ENCODE assay signal across 16 mouse cellular contexts in the genomic region with DNA sequence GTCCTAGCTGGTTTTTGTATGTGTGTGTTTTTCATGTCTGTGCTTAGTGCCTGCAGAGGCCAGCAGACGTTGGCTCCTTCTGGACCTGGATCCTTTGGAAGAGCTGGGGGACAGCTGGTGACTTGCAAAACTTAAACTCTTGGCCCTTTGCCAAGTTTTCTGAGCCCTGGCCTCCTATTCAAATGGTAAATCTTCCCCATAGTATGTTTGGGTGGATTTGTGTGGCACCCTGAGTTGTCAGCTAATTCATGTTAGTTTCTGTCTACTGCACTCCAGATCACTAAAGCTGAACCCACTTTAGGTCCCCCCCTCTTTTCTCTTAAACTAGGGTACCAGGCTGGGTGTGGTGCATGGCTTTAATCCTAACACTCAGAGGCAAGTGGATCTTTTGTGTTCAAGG. TPM values are rescaled to one million over a fixed set of nuclear protein-coding genes. Genes with fewer than 3 reads are reported as not detected.
DNase-seq lines count a peak whose midpoint lies in the region; ATAC-seq and TF ChIP-seq lines count a peak whose summit lies in the region.
"Had no signal": no experiment of that assay in that cellular context is flagged by ENCODE, and none has a peak within 500 bp of the region (broad histone marks: within the 10 kb centered on the region; RNA-seq: fewer than 3 reads in every experiment).

No protein-coding gene starts in this region.

- H3K4me2 ChIP-seq in embryonic facial prominence, embryonic 13.5 days, result no peak overlapping the region
- no peak overlapping the region for H3K4me2 ChIP-seq in limb, embryonic 14.5 days (replicated peaks; ENCODE audit: low read depth, low read length, severe bottlenecking)

- peak; percentile 64 for DNase-seq in gastrocnemius, adult 2 months
- no peak for DNase-seq in gastrocnemius, postnatal 25 days
- DNase-seq in G1E (ENCODE audit: low spot score) (peak; percentile 52), liver (no peak)
- DNase-seq in limb, embryonic 14.5 days (ENCODE audit: low spot score), result peak; percentile 50
- no peak for DNase-seq in spleen, adult 12 weeks (ENCODE audit: low spot score)
- DNase-seq: adrenal gland, adult 2 months; gastrocnemius, postnatal 10 days; right cerebral cortex, adult 18-20 months; thymus, postnatal 25 days had no signal

- H3K9me3 ChIP-seq in G1E (replicated peaks), result no peaks in the 10 kb centered on the region
- no peaks in the 10 kb centered on the region for H3K9me3 ChIP-seq in embryonic facial prominence, embryonic 13.5 days
- no peaks in the 10 kb centered on the region for H3K9me3 ChIP-seq in limb, embryonic 14.5 days (ENCODE audit: control insufficient read depth, low read length)

- 25% methylated on average over 1 of the region's 1 CpGs for WGBS in embryonic facial prominence, embryonic 13.5 days
- WGBS in limb, embryonic 14.5 days, result 6% methylated on average over 1 of the region's 1 CpGs

- H3K27ac ChIP-seq in gastrocnemius, adult 2 months, result peak overlapping the region; percentile 72
- H3K27ac ChIP-seq in embryonic facial prominence, embryonic 13.5 days, result peak overlapping the region; percentile 44; the same call in 1 of the 2 replicates
- H3K27ac ChIP-seq in limb, embryonic 14.5 days (replicated peaks; ENCODE audit: low read depth, low read length), result no peak overlapping the region

- no peak for ATAC-seq in G1E (ENCODE audit: extremely low read depth, insufficient number of reproducible peaks, low FRiP score, poor library complexity, severe bottlenecking)
- ATAC-seq in embryonic facial prominence, embryonic 13.5 days (ENCODE audit: insufficient number of reproducible peaks, insufficient read depth, low FRiP score, low TSS enrichment, low read depth), result no peak
- ATAC-seq in limb, embryonic 14.5 days (ENCODE audit: low FRiP score, low read depth), result no peak
- ATAC-seq in erythroid progenitor cell, adult 5-6 weeks (replicated peaks; ENCODE audit: low FRiP score, poor library complexity, severe bottlenecking), result no peak

- H3K36me3 ChIP-seq in G1E (replicated peaks), result peaks cover 86% of the 10 kb centered on the region
- H3K36me3 ChIP-seq in embryonic facial prominence, embryonic 13.5 days, result peaks cover 48% of the 10 kb centered on the region
- peaks cover 52% of the 10 kb centered on the region for H3K36me3 ChIP-seq in limb, embryonic 14.5 days (ENCODE audit: control insufficient read depth, insufficient read depth, low read length)

- no peak for TF ChIP-seq POLR2A in limb, embryonic 14.5 days (IDR thresholded peaks at IDR 0.05; ENCODE audit: borderline replicate concordance, extremely low read depth, insufficient read depth, insufficient read length)

- TF ChIP-seq CTCF in gastrocnemius, adult 2 months (IDR thresholded peaks at IDR 0.05), result no peak
- no peak for TF ChIP-seq CTCF in G1E (IDR thresholded peaks at IDR 0.05; ENCODE audit: low read depth, low read length)

- peaks cover 14% of the 10 kb centered on the region for H3K4me1 ChIP-seq in G1E (ENCODE audit: insufficient read depth, low read depth, low read length)
- peaks cover 4% of the 10 kb centered on the region; the same call in 1 of the 2 replicates for H3K4me1 ChIP-seq in embryonic facial prominence, embryonic 13.5 days
- H3K4me1 ChIP-seq in limb, embryonic 14.5 days (ENCODE audit: control insufficient read depth, insufficient read depth, low read length), result peaks cover 7% of the 10 kb centered on the region; the same call in 1 of the 2 replicates

- intact Hi-C loops in gastrocnemius, adult 2 months (cut with DNase I), result no loop called here

- no peak overlapping the region for H3K4me3 ChIP-seq in gastrocnemius, adult 2 months
- H3K4me3 ChIP-seq in G1E (ENCODE audit: low read depth, low read length), result no peak overlapping the region
- H3K4me3 ChIP-seq in embryonic facial prominence, embryonic 13.5 days, result no peak overlapping the region
- H3K4me3 ChIP-seq in limb, embryonic 14.5 days (replicated peaks; ENCODE audit: low read length), result no peak overlapping the region

- no peaks in the 10 kb centered on the region; the same call in 1 of the 2 replicates for H3K27me3 ChIP-seq in G1E (ENCODE audit: insufficient read depth, low read length)
- no peaks in the 10 kb centered on the region for H3K27me3 ChIP-seq in embryonic facial prominence, embryonic 13.5 days
- H3K27me3 ChIP-seq in limb, embryonic 14.5 days (ENCODE audit: control insufficient read depth, insufficient read depth, low read length), result no peaks in the 10 kb centered on the region
- H3K27me3 ChIP-seq: CH12.LX had no signal

- no peak overlapping the region for H3K9ac ChIP-seq in embryonic facial prominence, embryonic 13.5 days
- no peak overlapping the region for H3K9ac ChIP-seq in limb, embryonic 14.5 days (ENCODE audit: low read depth, low read length, severe bottlenecking)

RNA-seq across cellular contexts. Expression of a gene that starts 8.3 kb away (rescaled TPM):
- total RNA-seq in gastrocnemius, adult 2 months (2021), result 1,000 to 10,000 TPM; 1,971 to 4,216 TPM
- 1,000 to 10,000 TPM; 1,576 to 3,128 TPM for total RNA-seq in gastrocnemius, postnatal 25 days (2021)
- total RNA-seq in G1E (2014; fragmentation: Nextera tagmentation) (12.0 and 14.2 TPM in 2 replicates), G1E (2017) (14.8 and 16.6 TPM in 2 replicates)
- polyA plus RNA-seq in G1E (2012), result 9.1 and 10.9 TPM in 2 replicates
- polyA plus RNA-seq in embryonic facial prominence, embryonic 13.5 days (2015; fragmentation: Nextera tagmentation; extraction: Ambion mirVana), result 23.7 and 24.1 TPM in 2 replicates
- polyA plus RNA-seq in limb, embryonic 14.5 days (2012; rRNA removed), result 27.4 and 32.8 TPM in 2 replicates
- polyA plus RNA-seq in limb, embryonic 14.5 days (2014; fragmentation: Nextera tagmentation; extraction: Ambion mirVana), result 9.9 and 11.6 TPM in 2 replicates
- 1.7 TPM in 1 of 2 replicates, not detected in the other for total RNA-seq in erythroid progenitor cell, adult 5-6 weeks (2015; ENCODE audit: low replicate concordance)
- not detected in 2 replicates for total RNA-seq in erythroid progenitor cell, adult 5-6 weeks (2017; ENCODE audit: low replicate concordance)

RNA-seq across cellular contexts. Expression of a gene that starts 10.9 kb away (rescaled TPM):
- total RNA-seq in gastrocnemius, adult 2 months (2021), result 1,000 to 10,000 TPM in 1 of 2 experiments, 100 to 1,000 TPM in 1; 819 to 1,877 TPM
- total RNA-seq in gastrocnemius, postnatal 25 days (2021), result 1,000 to 10,000 TPM in 1 of 2 experiments, 100 to 1,000 TPM in 1; 766 to 1,527 TPM
- not detected in 2 replicates for total RNA-seq in G1E (2014; fragmentation: Nextera tagmentation)
- not detected in 2 replicates for total RNA-seq in G1E (2017)
- polyA plus RNA-seq in G1E (2012), result 0.15 and 0.25 TPM in 2 replicates
- polyA plus RNA-seq in embryonic facial prominence, embryonic 13.5 days (2015; fragmentation: Nextera tagmentation; extraction: Ambion mirVana), result not detected in 2 replicates
- 0.47 TPM in 1 of 2 replicates, not detected in the other for polyA plus RNA-seq in limb, embryonic 14.5 days (2012; rRNA removed)
- polyA plus RNA-seq in limb, embryonic 14.5 days (2014; fragmentation: Nextera tagmentation; extraction: Ambion mirVana), result not detected in 2 replicates
- 0.42 TPM in 1 of 2 replicates, not detected in the other for total RNA-seq in erythroid progenitor cell, adult 5-6 weeks (2015; ENCODE audit: low replicate concordance)
- 86.5 TPM in 1 of 2 replicates, not detected in the other for total RNA-seq in erythroid progenitor cell, adult 5-6 weeks (2017; ENCODE audit: low replicate concordance)
- total RNA-seq: adrenal gland, adult 2 months; common myeloid progenitor, adult 5-6 weeks; left cerebral cortex, postnatal 36 days had no signal
- polyA plus RNA-seq: adrenal gland, adult 2 months; large intestine, adult 2 months had no signal

RNA-seq across cellular contexts. Expression of a gene that starts 16.7 kb away (rescaled TPM):
- total RNA-seq in gastrocnemius, adult 2 months (2021), result 10 to 100 TPM in 1 of 2 experiments, 1 to 10 TPM in 1; 9.7 to 12.0 TPM
- 1 to 10 TPM; 7.4 to 9.7 TPM for total RNA-seq in gastrocnemius, postnatal 25 days (2021)
- total RNA-seq in G1E (2014; fragmentation: Nextera tagmentation) (22.2 and 28.2 TPM in 2 replicates), G1E (2017) (7.5 and 8.8 TPM in 2 replicates)
- 31.1 and 39.0 TPM in 2 replicates for polyA plus RNA-seq in G1E (2012)
- polyA plus RNA-seq in embryonic facial prominence, embryonic 13.5 days (2015; fragmentation: Nextera tagmentation; extraction: Ambion mirVana), result 3.4 and 3.8 TPM in 2 replicates
- 22.5 and 25.9 TPM in 2 replicates for polyA plus RNA-seq in limb, embryonic 14.5 days (2012; rRNA removed)
- 6.4 and 6.8 TPM in 2 replicates for polyA plus RNA-seq in limb, embryonic 14.5 days (2014; fragmentation: Nextera tagmentation; extraction: Ambion mirVana)
- 2.5 and 10.5 TPM in 2 replicates for total RNA-seq in erythroid progenitor cell, adult 5-6 weeks (2015; ENCODE audit: low replicate concordance)
- total RNA-seq in erythroid progenitor cell, adult 5-6 weeks (2017; ENCODE audit: low replicate concordance), result 3.9 and 9.4 TPM in 2 replicates

RNA-seq across cellular contexts. Expression of a gene that starts 18.9 kb away (rescaled TPM):
- total RNA-seq in gastrocnemius, adult 2 months (2021), result 1 to 10 TPM; 7.2 to 9.3 TPM
- total RNA-seq in gastrocnemius, postnatal 25 days (2021), result 1 to 10 TPM; 7.7 to 8.2 TPM
- total RNA-seq in G1E (2014; fragmentation: Nextera tagmentation) (9.9 and 15.7 TPM in 2 replicates), G1E (2017) (11.9 and 12.3 TPM in 2 replicates)
- 15.7 and 17.3 TPM in 2 replicates for polyA plus RNA-seq in G1E (2012)
- 27.3 and 28.6 TPM in 2 replicates for polyA plus RNA-seq in embryonic facial prominence, embryonic 13.5 days (2015; fragmentation: Nextera tagmentation; extraction: Ambion mirVana)
- polyA plus RNA-seq in limb, embryonic 14.5 days (2012; rRNA removed), result 22.4 and 26.2 TPM in 2 replicates
- polyA plus RNA-seq in limb, embryonic 14.5 days (2014; fragmentation: Nextera tagmentation; extraction: Ambion mirVana), result 22.5 and 22.9 TPM in 2 replicates
- total RNA-seq in erythroid progenitor cell, adult 5-6 weeks (2015; ENCODE audit: low replicate concordance), result not detected in 2 replicates
- total RNA-seq in erythroid progenitor cell, adult 5-6 weeks (2017; ENCODE audit: low replicate concordance), result 1.4 and 1.8 TPM in 2 replicates

RNA-seq across cellular contexts. Expression of a gene that starts 29.8 kb away (rescaled TPM):
- total RNA-seq in gastrocnemius, adult 2 months (2021), result 10 to 100 TPM in 1 of 2 experiments, 1 to 10 TPM in 1; 6.8 to 10.0 TPM
- total RNA-seq in gastrocnemius, postnatal 25 days (2021), result 1 to 10 TPM; 5.1 to 6.0 TPM
- total RNA-seq in G1E (2014; fragmentation: Nextera tagmentation) (not detected in 2 replicates), G1E (2017) (0.17 and 0.87 TPM in 2 replicates)
- not detected in 2 replicates for polyA plus RNA-seq in G1E (2012)
- 22.5 and 24.2 TPM in 2 replicates for polyA plus RNA-seq in embryonic facial prominence, embryonic 13.5 days (2015; fragmentation: Nextera tagmentation; extraction: Ambion mirVana)
- polyA plus RNA-seq in limb, embryonic 14.5 days (2012; rRNA removed), result 45.9 and 48.5 TPM in 2 replicates
- polyA plus RNA-seq in limb, embryonic 14.5 days (2014; fragmentation: Nextera tagmentation; extraction: Ambion mirVana), result 2.0 and 4.0 TPM in 2 replicates
- total RNA-seq in erythroid progenitor cell, adult 5-6 weeks (2015; ENCODE audit: low replicate concordance), result not detected in 2 replicates
- 0.45 TPM in 1 of 2 replicates, not detected in the other for total RNA-seq in erythroid progenitor cell, adult 5-6 weeks (2017; ENCODE audit: low replicate concordance)

Comparison
In these comparisons a context has a peak if more than half of its experiments do, and no peak if none do; other contexts are left out.
1. DNase-seq: peak in gastrocnemius, adult 2 months (single experiment), G1E (single experiment) and limb, embryonic 14.5 days (single experiment); none in gastrocnemius, postnatal 25 days (single experiment), liver (single experiment) and spleen, adult 12 weeks (single experiment).
2. RNA of a gene that starts 8.3 kb away (total RNA-seq): 1,971 to 4,216 TPM in gastrocnemius, adult 2 months and 1,576 to 3,128 TPM in gastrocnemius, postnatal 25 days; 12.0 to 16.6 TPM in G1E and 1.7 TPM in erythroid progenitor cell, adult 5-6 weeks; every median in the first group is over 10 times any median in the second.
3. RNA of a gene that starts 10.9 kb away (total RNA-seq): 819 to 1,877 TPM in gastrocnemius, adult 2 months and 766 to 1,527 TPM in gastrocnemius, postnatal 25 days; 0.42 to 86.5 TPM in erythroid progenitor cell, adult 5-6 weeks and not detected in G1E; every median in the first group is over 4 times any median in the second.